Mouse (Mus musculus) midbrain, embryonic 11.5 days (tissue): Measurements from ENCODE around the gene Mlycd. TPM values are rescaled to one million over a fixed set of nuclear protein-coding genes. Genes with fewer than 3 reads are reported as not detected.

Experiments used
- ATAC-seq: fragments of 200-750 bp; cut with Nextera tagmentation; 2 replicates; pipeline ENCODE4 v1.8.0; 2017; ENCODE audit warnings: moderate TSS enrichment, moderate library complexity; ENCODE audit not compliant: low FRiP score
- DNase-seq: peaks from one replicate; pipeline ENCODE4 v3.0.0; 2015; ENCODE audit warnings: low spot score; ENCODE audit errors: missing footprints
- H3K27ac ChIP-seq: fragments of 300-500 bp; sonication (generic); 2 replicates; pipeline ENCODE4 v1.5.1; 2014; ENCODE audit warnings: low read depth, low read length
- H3K27me3 ChIP-seq: fragments of 300-500 bp; sonication (generic); 2 replicates; pipeline ENCODE4 v1.6.1; 2014; ENCODE audit warnings: mild to moderate bottlenecking, low read length, moderate library complexity, mixed read lengths; ENCODE audit not compliant: control insufficient read depth, insufficient read depth
- H3K36me3 ChIP-seq: fragments of 300-500 bp; sonication (generic); 2 replicates; pipeline ENCODE4 v1.6.1; 2014; ENCODE audit warnings: mild to moderate bottlenecking, low read length, moderate library complexity, mixed read lengths; ENCODE audit not compliant: control insufficient read depth, insufficient read depth
- H3K4me1 ChIP-seq: fragments of 300-500 bp; sonication (generic); 2 replicates; pipeline ENCODE4 v1.6.1; 2014; ENCODE audit warnings: low read length; ENCODE audit not compliant: control insufficient read depth, insufficient read depth
- H3K4me2 ChIP-seq: fragments of 300-500 bp; sonication (generic); 2 replicates; pipeline ENCODE4 v1.6.1; 2014; ENCODE audit warnings: mild to moderate bottlenecking, moderate library complexity
- H3K4me3 ChIP-seq: fragments of 300-500 bp; sonication (generic); 2 replicates; pipeline ENCODE4 v1.5.1; 2014; ENCODE audit warnings: low read depth, low read length
- H3K9ac ChIP-seq: fragments of 300-500 bp; sonication (generic); 2 replicates; pipeline ENCODE4 v1.6.1; 2014; ENCODE audit warnings: low read length
- H3K9me3 ChIP-seq: fragments of 300-500 bp; sonication (generic); 2 replicates; pipeline ENCODE4 v1.6.1; 2016; ENCODE audit warnings: low read length; ENCODE audit not compliant: control insufficient read depth
- WGBS: fragments of 180-500 bp; shearing (Covaris S2); extraction: QIAGEN DNeasy Blood & Tissue Kit; methylation state at CpG from one replicate; pipeline ENCODE4 v1.1.7; 2014; 5-methylcytosine and 5-hydroxymethylcytosine counted together
- polyA plus RNA-seq: library from polyadenylated mRNA; unstranded; fragments of >200 nt; fragmentation: Nextera tagmentation; extraction: Ambion mirVana; gene quantifications from 2 replicates; pipeline ENCODE4 v1.2.1, GENCODE M21; 2014

The Mlycd gene
- polyA plus RNA-seq, 1 experiment from 2014 or later: 11.3 TPM

DNA sequence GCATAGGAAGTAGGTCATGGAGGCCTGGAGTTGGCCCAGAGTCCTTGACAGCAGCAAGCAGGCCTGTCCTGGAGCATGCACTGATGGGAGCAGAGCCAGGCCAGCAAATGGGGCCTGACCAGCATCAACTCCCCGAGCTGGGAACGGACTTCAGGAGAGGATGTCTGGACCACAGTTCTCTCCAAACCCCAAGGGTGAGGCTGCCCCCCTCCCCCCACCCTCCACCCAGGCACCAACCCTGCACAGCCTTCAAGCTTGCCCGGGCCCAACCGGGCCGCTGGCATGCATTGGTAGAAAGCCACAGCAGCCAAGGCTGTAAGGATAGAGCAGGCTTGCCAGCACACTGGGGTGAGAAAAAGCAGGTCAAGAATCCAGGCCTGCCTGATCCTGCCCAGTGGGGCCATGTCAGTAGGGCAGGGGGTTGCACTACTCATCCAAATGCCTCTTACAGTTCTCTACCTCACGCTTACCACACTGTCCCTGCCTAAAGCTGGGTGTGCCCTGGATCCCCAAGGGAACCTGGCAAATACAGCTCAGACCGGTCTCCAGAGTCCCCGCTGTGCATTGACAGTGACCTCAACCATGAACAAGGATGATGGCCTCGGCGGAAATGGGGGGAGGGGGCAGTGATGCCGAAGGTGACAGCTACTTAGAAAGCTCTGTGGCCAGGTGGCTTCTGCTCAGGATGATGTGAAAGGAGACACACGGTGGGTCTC, 33.1 kb downstream of the Mlycd start:
- Histone ChIP-seq H3K27ac (no peak overlapping the region), H3K9ac (no peak overlapping the region), H3K4me3 (no peak overlapping the region), H3K4me1 (no peaks in the 10 kb centered on the region), H3K9me3 (no peaks in the 10 kb centered on the region), H3K36me3 (no peaks in the 10 kb centered on the region), H3K27me3 (no peaks in the 10 kb centered on the region), H3K4me2 (no peak overlapping the region)
- DNase-seq: no peak
- WGBS: 81% methylated on average over 12 of the region's 12 CpGs
- ATAC-seq: no peak

DNA sequence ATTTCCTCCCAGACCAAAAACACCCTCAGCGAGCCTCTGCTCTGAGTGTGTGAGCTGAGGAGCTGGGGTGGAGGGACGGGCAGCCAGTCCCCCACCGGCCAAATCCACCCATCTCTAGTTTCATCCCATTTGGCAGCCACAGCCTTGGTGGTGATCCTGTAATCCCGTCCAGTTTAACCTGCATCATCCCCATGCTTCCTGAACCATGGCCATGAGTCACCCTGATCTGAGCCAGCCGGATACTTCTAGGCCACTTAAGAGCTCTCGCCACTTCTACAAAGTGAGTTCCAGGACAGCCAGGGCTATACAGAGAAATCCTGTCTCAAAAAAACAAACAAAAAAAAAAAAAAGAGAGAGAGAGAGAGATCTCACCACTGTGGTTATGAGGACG, 33.7 kb downstream of the Mlycd start:
- no peaks in the 10 kb centered on the region for H3K36me3 ChIP-seq
- no peak for DNase-seq
- WGBS: 76% methylated on average over 7 of the region's 7 CpGs
- no peak for ATAC-seq
- no peak overlapping the region for H3K9ac ChIP-seq
- H3K27ac ChIP-seq: no peak overlapping the region
- no peak overlapping the region for H3K4me3 ChIP-seq
- H3K27me3 ChIP-seq: no peaks in the 10 kb centered on the region
- no peaks in the 10 kb centered on the region for H3K4me1 ChIP-seq
- H3K9me3 ChIP-seq: no peaks in the 10 kb centered on the region
- H3K4me2 ChIP-seq: no peak overlapping the region

DNA sequence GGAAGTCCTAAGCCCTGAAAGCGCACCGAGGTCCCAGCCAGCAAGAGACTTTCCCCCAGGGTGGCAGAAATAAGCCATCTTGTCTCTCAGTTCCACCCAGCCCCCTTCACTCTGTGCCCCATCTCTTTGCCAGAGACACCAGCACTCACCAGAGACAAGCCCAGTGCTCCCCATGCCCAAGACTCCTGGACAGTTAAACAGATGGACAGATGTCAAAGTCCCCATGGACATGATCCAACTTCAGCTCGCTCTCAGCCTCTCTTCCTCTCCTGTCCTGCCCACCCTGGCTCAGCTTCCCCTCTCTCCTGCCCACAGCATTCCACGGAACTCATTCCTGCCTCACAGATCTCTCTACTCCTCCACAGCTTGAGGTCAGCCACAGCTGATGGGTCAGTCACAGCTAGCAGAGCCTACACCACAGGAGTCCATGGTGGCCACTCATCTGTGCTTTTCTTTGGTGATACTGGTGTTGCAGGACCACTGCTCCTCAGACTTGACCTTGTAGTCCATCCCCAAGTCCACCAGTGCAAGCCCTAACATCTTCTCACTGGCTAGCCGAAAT, 34.2 kb downstream of the Mlycd start:
- WGBS: 81% methylated on average over 5 of the region's 5 CpGs
- H3K9ac ChIP-seq: no peak overlapping the region
- H3K27ac ChIP-seq: no peak overlapping the region
- H3K9me3 ChIP-seq: no peaks in the 10 kb centered on the region
- no peak overlapping the region for H3K4me3 ChIP-seq
- DNase-seq: no peak
- H3K27me3 ChIP-seq: no peaks in the 10 kb centered on the region
- no peaks in the 10 kb centered on the region for H3K36me3 ChIP-seq
- no peak for ATAC-seq
- no peaks in the 10 kb centered on the region for H3K4me1 ChIP-seq
- no peak overlapping the region for H3K4me2 ChIP-seq

DNA sequence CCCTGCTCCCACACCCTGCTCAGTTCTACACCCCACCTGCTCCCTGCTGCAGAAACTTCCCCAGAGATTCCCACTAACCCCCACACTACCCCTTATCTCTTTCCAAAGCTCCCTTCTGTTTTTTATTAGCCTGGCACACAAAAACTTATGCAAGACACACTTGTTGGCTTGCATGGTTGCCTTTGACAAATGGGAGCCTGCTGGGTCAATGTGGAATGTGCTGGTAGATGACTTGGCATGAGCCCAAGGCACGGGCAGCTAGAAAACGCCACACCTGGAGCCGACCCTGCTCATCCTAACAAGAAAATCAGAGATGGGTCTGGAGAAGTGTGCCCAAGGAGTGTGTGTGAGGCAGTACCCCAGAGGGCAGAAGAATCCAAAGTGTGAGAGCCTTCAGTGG, 34.9 kb downstream of the Mlycd start:
- H3K9ac ChIP-seq: no peak overlapping the region
- no peak for ATAC-seq

DNA sequence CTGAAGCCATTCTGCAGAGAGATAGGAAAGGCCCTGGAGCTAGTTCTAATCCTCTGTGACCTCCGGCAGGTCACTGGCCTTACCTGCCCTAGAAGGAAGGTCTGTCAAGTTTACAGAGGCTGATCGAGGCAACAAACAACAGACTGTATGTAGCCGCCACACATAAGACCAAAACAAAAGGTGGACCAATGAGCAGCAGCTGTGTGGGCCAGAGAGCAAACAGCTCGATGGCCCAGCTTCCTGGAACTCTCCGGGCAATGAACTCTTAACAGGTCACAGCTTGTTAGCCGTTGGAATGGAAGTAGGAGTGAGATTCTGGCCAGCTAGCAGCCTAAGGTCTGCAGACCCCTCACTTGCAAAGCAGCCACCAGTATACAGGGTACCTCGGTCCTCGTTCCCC, 35.6 kb downstream of the Mlycd start:
- Histone ChIP-seq H3K27me3 (no peaks in the 10 kb centered on the region), H3K9ac (no peak overlapping the region), H3K4me1 (no peaks in the 10 kb centered on the region), H3K27ac (no peak overlapping the region), H3K4me2 (no peak overlapping the region), H3K9me3 (no peaks in the 10 kb centered on the region), H3K4me3 (no peak overlapping the region), H3K36me3 (no peaks in the 10 kb centered on the region)
- ATAC-seq (no peak), DNase-seq (no peak)
- 84% methylated on average over 8 of the region's 8 CpGs for WGBS

More for the DNA sequence above, 34.9 kb downstream of the Mlycd start:
- no peak for DNase-seq
- H3K27me3 ChIP-seq: no peaks in the 10 kb centered on the region
- H3K36me3 ChIP-seq: no peaks in the 10 kb centered on the region
- no peak overlapping the region for H3K4me3 ChIP-seq
- H3K9me3 ChIP-seq: no peaks in the 10 kb centered on the region
- no peak overlapping the region for H3K4me2 ChIP-seq
- no peak overlapping the region for H3K27ac ChIP-seq
- WGBS: 93% methylated on average over 3 of the region's 3 CpGs
- H3K4me1 ChIP-seq: no peaks in the 10 kb centered on the region

DNA sequence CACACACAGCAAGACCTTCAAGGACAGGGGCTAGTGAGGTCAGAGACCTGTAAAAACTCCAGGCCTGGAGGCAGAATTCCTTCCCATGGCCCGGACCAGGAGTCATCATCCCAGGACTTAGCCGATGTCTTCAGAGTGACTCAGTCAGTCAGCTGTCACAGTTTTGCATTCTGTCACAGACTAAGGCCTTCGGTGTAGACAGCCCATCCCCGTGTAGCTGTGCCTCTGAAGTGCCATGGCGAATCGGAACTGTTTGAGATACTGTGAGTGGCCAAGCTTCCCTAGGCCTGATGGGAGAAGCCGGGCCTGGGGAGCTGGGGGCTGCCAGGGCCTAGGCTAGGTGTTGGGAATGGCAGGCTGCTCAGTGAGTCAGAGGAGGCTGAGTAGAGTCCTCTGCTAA, 36.0 kb downstream of the Mlycd start:
- Histone ChIP-seq H3K27ac (no peak overlapping the region), H3K36me3 (no peaks in the 10 kb centered on the region), H3K9ac (no peak overlapping the region), H3K9me3 (no peaks in the 10 kb centered on the region), H3K27me3 (no peaks in the 10 kb centered on the region), H3K4me3 (no peak overlapping the region), H3K4me1 (no peaks in the 10 kb centered on the region), H3K4me2 (no peak overlapping the region)
- DNase-seq (no peak), ATAC-seq (no peak)
- 92% methylated on average over 7 of the region's 7 CpGs for WGBS

DNA sequence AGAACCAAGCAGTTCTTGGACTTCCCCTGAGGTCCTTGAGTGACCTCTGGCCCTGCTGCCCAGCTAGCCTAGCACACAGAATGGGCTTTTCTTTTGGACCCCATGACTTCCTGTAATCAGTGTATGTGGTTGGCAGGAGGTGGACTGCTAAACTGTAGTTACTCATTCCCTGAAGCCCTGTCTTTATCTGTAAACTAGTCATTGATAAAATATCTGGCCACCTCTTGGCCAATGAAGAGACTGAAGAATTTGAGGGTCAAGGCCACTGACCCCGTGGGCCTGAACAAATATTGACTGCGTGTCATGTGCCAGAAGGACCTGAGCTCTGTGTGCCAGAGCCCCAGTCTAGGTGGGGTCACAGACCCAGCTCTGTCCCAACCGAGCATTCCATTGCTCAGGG, 37.7 kb downstream of the Mlycd start:
- Histone ChIP-seq H3K4me1 (peaks cover 3% of the 10 kb centered on the region), H3K36me3 (no peaks in the 10 kb centered on the region), H3K4me2 (no peak overlapping the region), H3K4me3 (no peak overlapping the region), H3K27me3 (no peaks in the 10 kb centered on the region), H3K27ac (no peak overlapping the region), H3K9ac (no peak overlapping the region), H3K9me3 (no peaks in the 10 kb centered on the region)
- ATAC-seq (no peak), DNase-seq (no peak)
- 61% methylated on average over 3 of the region's 3 CpGs for WGBS

DNA sequence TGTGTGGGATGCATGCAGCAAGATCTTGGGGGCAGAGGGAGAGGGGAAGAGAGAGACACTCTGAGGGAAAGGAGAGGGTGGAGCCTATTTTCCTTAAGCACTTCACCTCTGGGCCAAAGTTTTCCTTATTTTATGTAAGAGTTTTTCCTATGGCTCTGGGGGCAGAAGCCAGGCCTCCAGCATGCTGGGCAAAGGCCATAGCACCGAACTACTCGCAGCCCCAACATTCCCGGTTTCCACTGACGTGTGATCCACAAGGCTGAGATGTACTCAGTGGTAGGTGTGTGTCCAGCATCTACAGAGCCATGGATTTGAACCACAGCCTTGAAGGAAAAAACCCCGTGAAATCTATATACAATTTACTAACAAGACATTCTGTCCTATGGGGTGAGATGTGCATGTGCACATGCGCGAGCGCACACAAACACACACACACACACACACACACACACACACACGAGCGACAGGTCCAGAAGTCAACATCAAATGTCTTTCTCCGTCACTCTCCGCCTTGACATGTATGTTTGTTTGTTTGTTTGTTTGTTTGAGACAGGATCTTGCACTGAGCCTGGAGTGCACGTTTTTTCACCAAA, 39.0 kb downstream of the Mlycd start, which contains the start of gene Osgin1:
Gene Osgin1 (plus strand): TSS at position 543 of the 593 bp plus-strand sequence.
- no peak for DNase-seq
- 92% methylated on average over 13 of the region's 13 CpGs for WGBS
- Histone ChIP-seq H3K27ac (no peak within 1 kb of the TSS), H3K4me3 (no peak within 1 kb of the TSS), H3K9me3 (no peaks in the 10 kb centered on the region), H3K36me3 (no peaks in the 10 kb centered on the region), H3K4me1 (peaks cover 3% of the 10 kb centered on the region), H3K27me3 (no peaks in the 10 kb centered on the region), H3K4me2 (no peak within 1 kb of the TSS), H3K9ac (no peak within 1 kb of the TSS)
- ATAC-seq: no peak

DNA sequence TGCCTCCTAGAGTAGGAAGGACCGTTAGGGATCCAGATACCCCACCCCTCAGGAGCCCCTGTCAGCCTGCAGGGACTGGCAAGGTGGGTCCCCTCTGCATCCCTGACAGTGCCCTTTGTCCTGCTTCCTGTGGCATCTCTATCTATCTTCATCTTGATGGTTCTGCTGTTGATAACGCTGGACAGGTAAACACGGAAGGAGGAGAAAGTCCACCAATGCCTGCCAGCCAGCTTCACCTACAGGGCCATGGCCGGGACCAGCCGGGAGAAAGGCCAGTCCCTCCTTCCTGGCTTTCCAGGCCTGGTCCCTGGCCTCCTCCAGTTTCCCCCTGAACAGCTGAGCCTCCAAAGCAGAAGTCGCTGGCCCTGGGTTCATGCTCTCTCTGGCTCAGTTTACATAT, 39.9 kb downstream of the Mlycd start:
- no peak for DNase-seq
- H3K36me3 ChIP-seq: no peaks in the 10 kb centered on the region

More for the DNA sequence above, 39.9 kb downstream of the Mlycd start:
- H3K27me3 ChIP-seq: no peaks in the 10 kb centered on the region
- no peak for ATAC-seq
- no peak overlapping the region for H3K4me3 ChIP-seq
- 86% methylated on average over 6 of the region's 6 CpGs for WGBS
- H3K27ac ChIP-seq: no peak overlapping the region
- peaks cover 3% of the 10 kb centered on the region for H3K4me1 ChIP-seq
- no peak overlapping the region for H3K4me2 ChIP-seq
- H3K9me3 ChIP-seq: no peaks in the 10 kb centered on the region
- no peak overlapping the region for H3K9ac ChIP-seq
